Mouse (Mus musculus) forebrain, postnatal 0 days (tissue): Measurements from ENCODE around the gene Xpa. TPM values are rescaled to one million over a fixed set of nuclear protein-coding genes. Genes with fewer than 3 reads are reported as not detected.

Experiments used
- ATAC-seq: fragments of 200-750 bp; cut with Nextera tagmentation; 2 replicates; pipeline ENCODE4 v1.8.0; 2017; ENCODE audit warnings: mild to moderate bottlenecking, moderate library complexity
- DNase-seq: peaks from one replicate; pipeline ENCODE4 v3.0.0-alpha.2; 2015
- H3K27ac ChIP-seq: fragments of 300-500 bp; sonication (generic); 2 replicates; pipeline ENCODE4 v1.5.1; 2014; ENCODE audit warnings: low read depth, mild to moderate bottlenecking, antibody characterized with exemption, low read length, moderate library complexity, mixed read lengths
- H3K27me3 ChIP-seq: fragments of 300-500 bp; sonication (generic); 2 replicates; pipeline ENCODE4 v1.6.1; 2014; ENCODE audit warnings: mild to moderate bottlenecking, low read length, mixed read lengths; ENCODE audit not compliant: insufficient read depth
- H3K36me3 ChIP-seq: fragments of 300-500 bp; sonication (generic); 2 replicates; pipeline ENCODE4 v1.6.1; 2014; ENCODE audit warnings: mild to moderate bottlenecking, moderate library complexity; ENCODE audit not compliant: insufficient read depth
- H3K4me1 ChIP-seq: fragments of 300-500 bp; sonication (generic); 2 replicates; pipeline ENCODE4 v1.6.1; 2014; ENCODE audit warnings: antibody characterized with exemption; ENCODE audit not compliant: insufficient read depth
- H3K4me2 ChIP-seq: fragments of 300-500 bp; sonication (generic); 2 replicates; pipeline ENCODE4 v1.6.1; 2014; ENCODE audit warnings: low read depth, mild to moderate bottlenecking, moderate library complexity
- H3K4me3 ChIP-seq: fragments of 300-500 bp; sonication (generic); 2 replicates; pipeline ENCODE4 v1.5.1; 2014; ENCODE audit warnings: low read depth, low read length, mixed read lengths
- H3K9ac ChIP-seq: fragments of 300-500 bp; sonication (generic); 2 replicates; pipeline ENCODE4 v1.6.1; 2014; ENCODE audit warnings: mild to moderate bottlenecking
- H3K9me3 ChIP-seq: fragments of 300-500 bp; sonication (generic); 2 replicates; pipeline ENCODE4 v1.6.1; 2016; ENCODE audit warnings: low read length
- CTCF ChIP-seq: sonication (generic); IDR thresholded peaks from 2 replicates; pipeline ENCODE4 v1.5.1; 2016; ENCODE audit warnings: antibody characterized with exemption, control low read depth, low read depth
- WGBS: fragments of 180-500 bp; shearing (Covaris S2); extraction: QIAGEN DNeasy Blood & Tissue Kit; methylation state at CpG from one replicate; pipeline ENCODE4 v1.1.7; 2014; 5-methylcytosine and 5-hydroxymethylcytosine counted together
- polyA plus RNA-seq: library from polyadenylated mRNA; unstranded; fragments of >200 nt; fragmentation: Nextera tagmentation; extraction: Ambion mirVana; gene quantifications from 2 replicates; pipeline ENCODE4 v1.2.1, GENCODE M21; 2015
- total RNA-seq: library from RNA; depleted of rRNA; stranded (reverse); fragments of >200 nt; gene quantifications from 2 replicates; pipeline ENCODE4 v1.2.3, GENCODE M21; 2014

Gene Xpa
- total and polyA plus RNA-seq, 2 experiments from 2014 or later, result 33.8 to 44.5 TPM

DNA sequence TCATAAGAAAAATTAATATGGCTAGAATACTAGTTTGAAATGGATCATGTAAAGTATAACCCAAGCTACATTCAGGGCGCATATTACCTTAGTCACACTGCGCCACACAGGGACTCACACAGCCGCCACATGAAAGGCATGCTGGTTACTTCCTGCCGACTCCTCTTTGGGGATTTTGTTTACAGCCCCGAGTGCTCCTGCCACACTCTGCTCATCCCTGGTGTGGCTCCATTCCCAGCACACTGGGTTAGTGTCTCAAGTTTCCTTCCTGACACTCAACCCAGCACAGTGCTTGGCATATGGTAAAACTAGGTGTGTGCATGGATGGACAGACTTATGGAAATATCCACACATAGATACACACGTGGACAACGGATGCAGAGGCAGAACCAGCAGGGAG is 13.9 kb downstream of the Xpa start:
- no peak overlapping the region for H3K4me3 ChIP-seq
- H3K9ac ChIP-seq, result no peak overlapping the region
- H3K36me3 ChIP-seq, result peaks cover 85% of the 10 kb centered on the region
- no peak for TF ChIP-seq CTCF
- no peaks in the 10 kb centered on the region for H3K4me1 ChIP-seq
- H3K9me3 ChIP-seq, result no peaks in the 10 kb centered on the region
- H3K4me2 ChIP-seq, result no peak overlapping the region
- DNase-seq, result no peak
- 91% methylated on average over 7 of the region's 7 CpGs for WGBS
- H3K27me3 ChIP-seq, result no peaks in the 10 kb centered on the region
- ATAC-seq, result no peak
- H3K27ac ChIP-seq, result no peak overlapping the region

- peaks cover 94% of the 10 kb centered on the region for H3K36me3 ChIP-seq
- H3K9ac ChIP-seq, result no peak overlapping the region
- no peak for TF ChIP-seq CTCF
- no peak overlapping the region for H3K4me2 ChIP-seq
- no peak overlapping the region for H3K4me3 ChIP-seq
- no peak for ATAC-seq
- WGBS, result 78% methylated on average over 6 of the region's 6 CpGs
- no peaks in the 10 kb centered on the region for H3K9me3 ChIP-seq
- H3K27me3 ChIP-seq, result no peaks in the 10 kb centered on the region
- DNase-seq, result no peak
- H3K4me1 ChIP-seq, result no peaks in the 10 kb centered on the region
- no peak overlapping the region for H3K27ac ChIP-seq
Measured at GRCm38 (mm10) chr4:46181168-46181567, 14.9 kb downstream of the Xpa start.

- WGBS, result 85% methylated on average over 7 of the region's 7 CpGs
- Histone ChIP-seq H3K27me3 (no peaks in the 10 kb centered on the region), H3K4me1 (no peaks in the 10 kb centered on the region), H3K9me3 (no peaks in the 10 kb centered on the region), H3K9ac (no peak overlapping the region), H3K4me3 (no peak overlapping the region), H3K27ac (no peak overlapping the region), H3K4me2 (no peak overlapping the region), H3K36me3 (peaks cover 93% of the 10 kb centered on the region)
- no peak for TF ChIP-seq CTCF
- DNase-seq (no peak), ATAC-seq (peak; percentile 17; the same call in 1 of the 2 replicates)
Measured at GRCm38 (mm10) chr4:46177496-46177895, 18.6 kb downstream of the Xpa start.

GRCm38 (mm10) chr4:46177018-46177417 is 19.1 kb downstream of the Xpa start:
- H3K4me3 ChIP-seq, result no peak overlapping the region
- DNase-seq (no peak), ATAC-seq (no peak)
- H3K27me3 ChIP-seq, result no peaks in the 10 kb centered on the region
- no peak overlapping the region for H3K4me2 ChIP-seq
- peaks cover 93% of the 10 kb centered on the region for H3K36me3 ChIP-seq
- no peak overlapping the region for H3K9ac ChIP-seq
- H3K4me1 ChIP-seq, result no peaks in the 10 kb centered on the region
- H3K27ac ChIP-seq, result no peak overlapping the region
- no peak for TF ChIP-seq CTCF
- 69% methylated on average over 5 of the region's 5 CpGs for WGBS
- H3K9me3 ChIP-seq, result no peaks in the 10 kb centered on the region

DNA sequence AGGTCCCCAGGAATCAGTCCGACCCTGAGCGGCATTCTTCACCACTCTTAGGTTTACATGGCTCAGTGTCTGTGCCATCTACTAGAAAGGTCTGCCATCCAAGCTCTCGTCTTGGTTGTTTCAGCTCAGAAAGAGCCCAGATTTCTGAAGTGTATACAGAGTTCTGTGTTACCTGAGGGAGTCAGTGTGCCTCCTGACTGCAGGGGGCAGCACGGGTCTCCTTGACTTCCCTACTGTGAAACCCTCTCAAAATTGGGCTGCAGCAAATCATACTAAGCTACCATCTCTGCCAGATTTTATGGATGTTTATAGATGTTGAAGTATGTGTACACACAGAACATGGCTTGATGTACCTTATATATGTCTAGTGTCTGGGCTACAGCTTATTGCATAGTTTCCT is 19.8 kb downstream of the Xpa start:
- H3K4me2 ChIP-seq, result no peak overlapping the region
- no peaks in the 10 kb centered on the region for H3K4me1 ChIP-seq
- DNase-seq (no peak), ATAC-seq (peak; percentile 40)
- H3K36me3 ChIP-seq, result peaks cover 93% of the 10 kb centered on the region
- TF ChIP-seq CTCF, result peak; percentile 35
- WGBS, result 76% methylated on average over 4 of the region's 4 CpGs
- no peak overlapping the region for H3K4me3 ChIP-seq
- H3K27ac ChIP-seq, result no peak overlapping the region
- H3K9ac ChIP-seq, result no peak overlapping the region
- H3K9me3 ChIP-seq, result no peaks in the 10 kb centered on the region
- H3K27me3 ChIP-seq, result no peaks in the 10 kb centered on the region

- Histone ChIP-seq H3K9ac (no peak overlapping the region), H3K4me2 (no peak overlapping the region), H3K4me1 (no peaks in the 10 kb centered on the region), H3K9me3 (no peaks in the 10 kb centered on the region), H3K27ac (no peak overlapping the region), H3K27me3 (no peaks in the 10 kb centered on the region), H3K4me3 (no peak overlapping the region), H3K36me3 (peaks cover 94% of the 10 kb centered on the region)
- ATAC-seq, result no peak
- TF ChIP-seq CTCF, result no peak
- WGBS, result 84% methylated on average over 7 of the region's 7 CpGs
- DNase-seq, result no peak
Measured at GRCm38 (mm10) chr4:46171761-46172160, 24.4 kb downstream of the Xpa start.

- Histone ChIP-seq H3K27me3 (no peaks in the 10 kb centered on the region), H3K9ac (no peak overlapping the region), H3K27ac (no peak overlapping the region), H3K4me3 (no peak overlapping the region), H3K36me3 (peaks cover 93% of the 10 kb centered on the region), H3K4me1 (no peaks in the 10 kb centered on the region), H3K9me3 (no peaks in the 10 kb centered on the region), H3K4me2 (no peak overlapping the region)
- DNase-seq (no peak), ATAC-seq (no peak)
- WGBS, result 90% methylated on average over 5 of the region's 5 CpGs
- no peak for TF ChIP-seq CTCF
Measured at GRCm38 (mm10) chr4:46165831-46166230, 30.3 kb downstream of the Xpa start.

GRCm38 (mm10) chr4:46164027-46164426 is 32.1 kb downstream of the Xpa start:
- H3K36me3 ChIP-seq, result peaks cover 86% of the 10 kb centered on the region
- no peaks in the 10 kb centered on the region for H3K27me3 ChIP-seq
- no peaks in the 10 kb centered on the region for H3K4me1 ChIP-seq
- H3K4me3 ChIP-seq, result no peak overlapping the region
- H3K9me3 ChIP-seq, result no peaks in the 10 kb centered on the region
- TF ChIP-seq CTCF, result no peak
- H3K27ac ChIP-seq, result no peak overlapping the region
- ATAC-seq (no peak), DNase-seq (no peak)
- no peak overlapping the region for H3K4me2 ChIP-seq
- WGBS, result 91% methylated on average over 2 of the region's 2 CpGs
- no peak overlapping the region for H3K9ac ChIP-seq
